Mouse (Mus musculus) neural tube, embryonic 15.5 days (tissue): ENCODE measurements at regions not wholly inside any gene's neighbourhood (a gene's known extent, or its start where the extent isn't known, plus 50 kb on each side); places are given as distances from the start of the nearest gene placed in this dataset.

Source experiments
- ATAC-seq: fragments of 200-750 bp; cut with Nextera tagmentation; 2 replicates; pipeline ENCODE4 v1.8.0; 2017; ENCODE audit warnings: mild to moderate bottlenecking, moderate TSS enrichment, moderate library complexity; ENCODE audit not compliant: low FRiP score
- H3K27ac ChIP-seq: fragments of 300-500 bp; sonication (generic); replicated peaks from 2 replicates; pipeline ENCODE4 v1.5.1; 2015; ENCODE audit warnings: mild to moderate bottlenecking, inconsistent platforms
- H3K27me3 ChIP-seq: fragments of 300-500 bp; sonication (generic); replicated peaks from 2 replicates; pipeline ENCODE4 v1.6.1; 2015; ENCODE audit warnings: inconsistent platforms
- H3K36me3 ChIP-seq: fragments of 300-500 bp; sonication (generic); 2 replicates; pipeline ENCODE4 v1.6.1; 2015; ENCODE audit warnings: inconsistent platforms
- H3K4me1 ChIP-seq: fragments of 300-500 bp; sonication (generic); 2 replicates; pipeline ENCODE4 v1.6.1; 2015; ENCODE audit warnings: inconsistent platforms
- H3K4me2 ChIP-seq: fragments of 300-500 bp; sonication (generic); 2 replicates; pipeline ENCODE4 v1.6.1; 2015; ENCODE audit warnings: inconsistent platforms, mild to moderate bottlenecking, moderate library complexity
- H3K4me3 ChIP-seq: fragments of 300-500 bp; sonication (generic); replicated peaks from 2 replicates; pipeline ENCODE4 v1.5.1; 2015; ENCODE audit warnings: mild to moderate bottlenecking, inconsistent platforms
- H3K9ac ChIP-seq: fragments of 300-500 bp; sonication (generic); replicated peaks from 2 replicates; pipeline ENCODE4 v1.6.1; 2015; ENCODE audit warnings: mild to moderate bottlenecking, inconsistent platforms
- H3K9me3 ChIP-seq: fragments of 300-500 bp; sonication (generic); replicated peaks from 2 replicates; pipeline ENCODE4 v1.6.1; 2016; ENCODE audit warnings: inconsistent platforms
- whole genome bisulfite sequencing: fragments of 180-500 bp; shearing (Covaris S2); methylation state at CpG from one replicate; pipeline ENCODE4 v1.1.7; 2015; ENCODE audit warnings: mixed read lengths; 5-methylcytosine and 5-hydroxymethylcytosine counted together

GRCm38 (mm10) chr11:71527691-71528090 is 222.0 kb upstream of the Wscd1 start:
- Histone ChIP-seq H3K27me3 (no peaks in the 10 kb centered on the region), H3K9me3 (no peaks in the 10 kb centered on the region), H3K4me3 (no peak overlapping the region), H3K9ac (no peak overlapping the region), H3K36me3 (no peaks in the 10 kb centered on the region), H3K4me1 (no peaks in the 10 kb centered on the region), H3K27ac (no peak overlapping the region), H3K4me2 (no peak overlapping the region)
- no peak for ATAC-seq
- 83% methylated on average over 2 of the region's 2 CpGs for WGBS

DNA sequence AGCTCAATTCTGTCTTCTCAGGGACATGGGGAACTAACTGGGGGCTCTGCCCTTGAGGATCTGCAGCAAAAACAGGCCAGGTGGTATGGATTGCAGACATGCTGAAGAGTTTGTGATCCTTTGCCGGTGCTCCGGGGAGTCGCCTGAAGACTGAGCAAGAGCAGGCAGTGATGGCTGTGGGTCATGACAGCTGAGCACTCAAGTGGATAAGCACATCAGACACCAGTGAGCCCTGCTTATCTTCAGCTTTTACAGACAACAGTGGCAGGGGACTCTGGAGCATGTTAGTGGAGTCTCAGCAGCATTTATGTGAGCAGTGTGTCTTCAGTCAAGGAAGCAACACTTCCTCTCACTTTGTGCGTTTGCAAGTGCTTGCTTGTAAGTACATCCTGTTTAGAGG is 221.1 kb upstream of the Wscd1 start:
- no peaks in the 10 kb centered on the region for H3K36me3 ChIP-seq
- H3K4me3 ChIP-seq: no peak overlapping the region
- no peak overlapping the region for H3K4me2 ChIP-seq
- ATAC-seq: no peak
- H3K9ac ChIP-seq: no peak overlapping the region
- no peak overlapping the region for H3K27ac ChIP-seq
- no peaks in the 10 kb centered on the region for H3K27me3 ChIP-seq
- 94% methylated on average over 4 of the region's 4 CpGs for WGBS
- no peaks in the 10 kb centered on the region for H3K9me3 ChIP-seq
- no peaks in the 10 kb centered on the region for H3K4me1 ChIP-seq

DNA sequence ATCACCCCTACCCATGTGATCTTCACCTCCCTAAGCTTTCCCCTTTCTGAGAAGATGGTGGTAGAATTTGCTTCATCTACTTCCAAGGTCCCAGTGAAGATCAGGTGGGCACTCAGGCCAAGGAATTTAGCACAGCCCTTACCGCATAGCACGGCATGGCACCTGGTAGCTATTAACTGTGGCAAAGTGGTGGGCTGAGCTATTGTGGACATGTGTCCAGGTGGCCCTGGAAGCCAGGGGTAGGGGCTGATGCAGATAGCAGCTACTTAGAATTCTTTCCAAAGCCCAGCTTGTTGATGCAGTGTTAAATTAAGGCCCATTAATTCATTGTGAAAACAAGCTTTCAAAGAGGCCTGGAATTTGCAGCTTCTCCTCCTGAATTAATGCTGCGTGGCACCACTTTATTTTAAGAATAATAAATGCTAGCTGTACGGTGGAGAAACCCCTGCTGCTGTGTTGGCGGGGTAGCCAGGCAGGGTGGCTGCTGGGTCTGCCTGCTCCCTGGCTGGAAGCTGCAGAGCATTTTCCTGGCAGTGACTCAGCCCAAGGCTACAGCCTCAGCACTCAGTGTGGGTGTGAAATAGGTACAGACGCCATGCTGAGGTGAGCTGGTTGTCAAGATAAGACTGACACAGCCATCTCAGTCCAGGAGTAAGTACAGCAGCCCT is 208.4 kb upstream of the Wscd1 start:
- Histone ChIP-seq H3K4me3 (no peak overlapping the region), H3K27me3 (no peaks in the 10 kb centered on the region), H3K4me2 (no peak overlapping the region), H3K9me3 (no peaks in the 10 kb centered on the region), H3K36me3 (no peaks in the 10 kb centered on the region), H3K27ac (no peak overlapping the region), H3K4me1 (0 out of 2 replicates have a peak, but pooled peaks cover 9% of the 10 kb centered on the region), H3K9ac (no peak overlapping the region)
- WGBS: 33% methylated on average over 6 of the region's 6 CpGs
- no peak for ATAC-seq

DNA sequence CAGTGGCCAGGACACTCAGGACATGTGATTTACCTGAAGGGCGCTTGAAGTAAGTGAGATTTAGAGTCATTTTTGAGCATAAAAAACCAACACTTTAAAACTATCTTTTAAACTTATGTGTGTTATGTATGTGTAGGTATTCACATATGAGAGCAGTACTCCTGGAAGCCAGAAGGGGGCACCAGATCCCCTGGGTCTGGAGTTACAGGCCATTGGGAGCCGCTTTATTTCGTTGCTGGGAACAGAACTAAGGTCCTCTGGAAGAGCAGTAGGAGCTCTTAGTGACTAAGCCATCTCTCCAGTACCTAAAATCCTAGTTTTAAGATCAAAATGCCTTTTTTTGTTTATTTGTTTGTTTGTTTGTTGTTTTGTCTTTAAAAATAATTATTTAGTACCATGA is 192.3 kb upstream of the Wscd1 start:
- no peak for ATAC-seq
- Histone ChIP-seq H3K27ac (no peak overlapping the region), H3K36me3 (no peaks in the 10 kb centered on the region), H3K9me3 (no peaks in the 10 kb centered on the region), H3K4me3 (no peak overlapping the region), H3K27me3 (no peaks in the 10 kb centered on the region), H3K9ac (no peak overlapping the region), H3K4me1 (0 out of 2 replicates have a peak, but pooled peaks cover 2% of the 10 kb centered on the region), H3K4me2 (no peak overlapping the region)
- 87% methylated on average over 3 of the region's 3 CpGs for WGBS

- no peaks in the 10 kb centered on the region for H3K9me3 ChIP-seq
- no peak overlapping the region for H3K4me3 ChIP-seq
- H3K4me2 ChIP-seq: no peak overlapping the region
- no peaks in the 10 kb centered on the region for H3K4me1 ChIP-seq
- H3K9ac ChIP-seq: no peak overlapping the region
- H3K27ac ChIP-seq: no peak overlapping the region
- no peaks in the 10 kb centered on the region for H3K27me3 ChIP-seq
- no peak for ATAC-seq
- no peaks in the 10 kb centered on the region for H3K36me3 ChIP-seq
Measured at GRCm38 (mm10) chr11:71564831-71565230, 184.9 kb upstream of the Wscd1 start.

DNA sequence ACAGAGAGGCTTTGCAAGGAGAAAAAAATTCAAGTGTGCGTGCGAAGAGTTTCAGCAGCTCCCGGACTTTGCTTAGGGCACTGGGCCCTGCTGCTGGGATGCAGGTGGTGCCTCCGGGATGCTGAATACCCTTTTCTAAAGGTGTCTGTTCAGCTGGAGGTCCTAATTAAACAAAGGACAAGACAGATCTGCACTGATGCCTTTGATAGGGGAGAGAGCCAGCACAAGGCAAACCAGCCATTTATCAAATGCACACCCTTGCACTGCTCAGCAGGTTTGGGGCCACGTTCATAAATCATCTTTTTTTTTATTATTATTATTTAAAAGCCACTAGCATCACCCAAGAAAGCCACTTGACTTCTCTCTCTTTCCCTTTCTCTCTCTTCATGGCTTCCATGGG is 172.9 kb upstream of the Wscd1 start:
- ATAC-seq: no peak
- Histone ChIP-seq H3K4me2 (no peak overlapping the region), H3K27me3 (no peaks in the 10 kb centered on the region), H3K36me3 (no peaks in the 10 kb centered on the region), H3K9ac (no peak overlapping the region), H3K9me3 (no peaks in the 10 kb centered on the region), H3K4me3 (no peak overlapping the region), H3K27ac (no peak overlapping the region), H3K4me1 (peaks cover 21% of the 10 kb centered on the region)
- WGBS: 38% methylated on average over 5 of the region's 5 CpGs

DNA sequence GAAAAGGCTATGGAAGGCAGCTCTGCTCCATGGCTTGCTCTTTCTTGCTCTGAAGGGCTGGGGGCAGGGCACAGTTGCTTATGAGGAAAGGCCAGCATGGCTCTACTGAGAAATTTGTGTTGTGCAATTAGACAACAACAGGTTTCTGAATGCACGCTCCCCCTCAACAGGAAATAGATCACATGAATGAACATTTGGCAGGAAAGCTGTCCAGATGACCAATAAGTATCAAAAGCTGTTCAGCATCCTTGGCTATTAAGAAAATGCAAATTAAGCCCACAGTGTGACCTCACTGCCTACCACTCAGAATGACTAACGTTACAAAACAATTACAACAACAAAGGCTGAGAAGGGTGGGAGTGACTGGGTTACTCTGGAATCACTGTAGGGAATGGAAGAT is 167.9 kb upstream of the Wscd1 start:
- Histone ChIP-seq H3K4me1 (peaks cover 6% of the 10 kb centered on the region; the same call in 1 of the 2 replicates), H3K4me3 (no peak overlapping the region), H3K4me2 (no peak overlapping the region), H3K9me3 (no peaks in the 10 kb centered on the region), H3K27me3 (no peaks in the 10 kb centered on the region), H3K27ac (no peak overlapping the region), H3K9ac (no peak overlapping the region), H3K36me3 (no peaks in the 10 kb centered on the region)
- no peak for ATAC-seq
- WGBS: 18% methylated on average over 2 of the region's 2 CpGs

GRCm38 (mm10) chr11:71591014-71591413 is 158.7 kb upstream of the Wscd1 start:
- ATAC-seq: no peak
- Histone ChIP-seq H3K27me3 (no peaks in the 10 kb centered on the region), H3K9ac (no peak overlapping the region), H3K9me3 (no peaks in the 10 kb centered on the region), H3K27ac (no peak overlapping the region), H3K4me2 (no peak overlapping the region), H3K4me3 (no peak overlapping the region), H3K36me3 (no peaks in the 10 kb centered on the region), H3K4me1 (no peaks in the 10 kb centered on the region)
- 90% methylated on average over 6 of the region's 6 CpGs for WGBS

DNA sequence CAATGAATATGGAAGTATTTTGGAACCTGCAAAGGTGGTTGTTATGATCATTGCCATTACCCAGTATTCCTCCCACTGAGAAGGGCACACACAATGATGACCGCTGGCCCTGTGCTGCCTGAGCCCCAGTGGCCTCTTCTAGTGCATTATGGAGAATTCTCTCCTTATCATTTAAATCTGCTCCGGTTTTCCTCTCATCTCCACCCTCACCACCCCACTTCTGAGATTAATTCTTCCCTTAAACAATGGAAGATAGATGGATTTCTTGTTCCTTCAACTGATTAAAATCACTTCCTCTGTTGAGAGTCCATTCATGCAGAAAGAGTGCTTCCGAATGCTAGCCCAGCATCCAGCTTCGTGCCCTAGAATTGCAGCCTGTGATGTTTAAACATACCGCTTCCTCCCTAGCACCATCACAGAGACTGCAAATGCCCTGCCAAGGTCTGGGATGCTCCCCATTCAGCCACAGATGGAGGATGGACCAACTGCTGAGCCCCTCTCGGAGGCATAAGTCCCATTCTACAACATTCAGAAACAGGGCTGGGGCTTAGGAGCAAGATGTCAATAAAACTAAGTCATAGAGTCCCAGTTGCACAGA is 155.4 kb upstream of the Wscd1 start:
- H3K9ac ChIP-seq: no peak overlapping the region
- 57% methylated on average over 6 of the region's 6 CpGs for WGBS

DNA sequence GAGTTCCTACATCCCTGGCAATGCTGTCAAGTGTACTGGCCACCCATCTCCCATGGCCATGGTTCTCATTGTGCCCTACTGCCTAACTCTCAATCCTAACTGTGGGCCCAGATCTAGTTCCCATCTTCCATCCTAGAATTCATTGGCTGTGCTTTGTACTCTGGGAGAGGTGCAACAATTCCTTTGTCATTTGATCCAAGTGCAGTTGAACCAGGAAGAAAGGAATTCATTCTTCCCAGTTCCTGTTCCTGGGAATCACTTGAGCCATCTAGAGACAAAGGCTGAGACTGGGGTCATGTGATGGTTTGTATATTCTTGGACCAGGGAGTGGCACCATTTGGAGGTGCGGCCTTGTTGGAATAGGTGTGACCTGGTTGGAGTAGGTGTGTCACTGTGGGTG is 152.0 kb upstream of the Wscd1 start:
- no peak overlapping the region for H3K27ac ChIP-seq
- WGBS: 93% methylated on average over 1 of the region's 1 CpGs
- no peak overlapping the region for H3K4me2 ChIP-seq
- H3K4me1 ChIP-seq: peaks cover 4% of the 10 kb centered on the region; the same call in 1 of the 2 replicates
- H3K27me3 ChIP-seq: no peaks in the 10 kb centered on the region
- H3K9me3 ChIP-seq: no peaks in the 10 kb centered on the region
- no peak overlapping the region for H3K9ac ChIP-seq
- ATAC-seq: no peak
- no peaks in the 10 kb centered on the region for H3K36me3 ChIP-seq
- no peak overlapping the region for H3K4me3 ChIP-seq

More for the DNA sequence above, 155.4 kb upstream of the Wscd1 start:
- no peak for ATAC-seq
- no peak overlapping the region for H3K4me3 ChIP-seq
- no peaks in the 10 kb centered on the region for H3K4me1 ChIP-seq
- no peaks in the 10 kb centered on the region for H3K36me3 ChIP-seq
- no peaks in the 10 kb centered on the region for H3K27me3 ChIP-seq
- no peak overlapping the region for H3K4me2 ChIP-seq
- no peak overlapping the region for H3K27ac ChIP-seq
- no peaks in the 10 kb centered on the region for H3K9me3 ChIP-seq

DNA sequence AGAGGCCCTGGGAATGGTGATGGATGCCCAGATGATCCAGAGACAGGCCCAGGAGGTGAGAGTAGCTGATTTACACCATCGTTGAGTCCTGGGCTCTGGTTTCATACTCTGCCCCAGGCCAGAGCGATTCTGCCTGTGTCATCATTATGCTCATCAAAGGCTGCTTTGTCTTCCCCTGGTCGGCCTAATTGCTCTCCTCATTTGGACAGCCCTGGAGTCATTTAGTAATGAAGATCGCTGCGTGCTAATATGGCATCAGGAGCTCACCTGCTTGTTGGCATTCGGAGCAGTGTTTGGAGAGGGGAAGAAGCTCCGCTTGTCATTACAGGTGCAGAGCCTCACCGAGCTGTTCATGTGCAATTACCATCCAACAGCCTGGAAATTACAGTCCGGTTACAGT is 138.9 kb upstream of the Wscd1 start:
- 32% methylated on average over 9 of the region's 9 CpGs for WGBS

DNA sequence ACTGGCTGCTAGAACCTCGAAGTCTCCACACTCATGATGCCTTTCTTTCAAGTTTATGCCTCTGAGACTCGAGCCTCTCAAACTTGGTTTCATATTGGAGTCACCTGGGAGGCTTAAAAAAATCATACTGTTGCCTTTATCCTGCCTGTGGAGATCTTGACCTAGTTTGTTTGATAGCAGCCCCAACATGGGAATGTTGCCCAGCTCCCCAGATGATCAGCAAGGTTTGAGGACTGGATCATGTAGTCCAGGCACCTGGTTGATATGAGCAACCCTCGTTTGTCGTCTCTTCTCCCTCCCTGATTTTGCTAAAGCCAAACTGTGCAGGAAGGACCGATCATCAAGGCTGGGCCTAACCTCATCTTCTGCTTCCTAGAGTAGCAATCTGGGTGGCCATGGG is 134.2 kb upstream of the Wscd1 start:
- ATAC-seq: no peak
- Histone ChIP-seq H3K4me1 (peaks cover 6% of the 10 kb centered on the region; the same call in 1 of the 2 replicates), H3K27ac (no peak overlapping the region), H3K9me3 (no peaks in the 10 kb centered on the region), H3K36me3 (no peaks in the 10 kb centered on the region), H3K27me3 (no peaks in the 10 kb centered on the region), H3K9ac (no peak overlapping the region), H3K4me3 (no peak overlapping the region), H3K4me2 (no peak overlapping the region)
- 86% methylated on average over 5 of the region's 5 CpGs for WGBS

More for the DNA sequence above, 138.9 kb upstream of the Wscd1 start:
- H3K4me2 ChIP-seq: no peak overlapping the region
- no peak overlapping the region for H3K4me3 ChIP-seq
- peak; percentile 41; the same call in 1 of the 2 replicates for ATAC-seq
- peaks cover 6% of the 10 kb centered on the region; the same call in 1 of the 2 replicates for H3K4me1 ChIP-seq
- no peaks in the 10 kb centered on the region for H3K27me3 ChIP-seq
- H3K9me3 ChIP-seq: no peaks in the 10 kb centered on the region
- no peaks in the 10 kb centered on the region for H3K36me3 ChIP-seq
- 0 out of 2 replicates have a peak overlapping the region, but pooled peaks have one; percentile 18 for H3K27ac ChIP-seq
- no peak overlapping the region for H3K9ac ChIP-seq
